Mouse (Mus musculus) CD4-positive, CD25-positive, alpha-beta regulatory T cell, adult 9 weeks (primary cell): ENCODE measurements around the gene Olfr1097. TPM values are rescaled to one million over a fixed set of nuclear protein-coding genes. Genes with fewer than 3 reads are reported as not detected.

ENCODE experiments used
- polyA plus RNA-seq: library from polyadenylated mRNA; unstranded; fragments of 100-300 nt; shearing (Covaris generic); gene quantifications from one replicate; pipeline ENCODE4 v1.2.1, GENCODE M21; 2017

The Olfr1097 gene
- polyA plus RNA-seq: not detected

DNA sequence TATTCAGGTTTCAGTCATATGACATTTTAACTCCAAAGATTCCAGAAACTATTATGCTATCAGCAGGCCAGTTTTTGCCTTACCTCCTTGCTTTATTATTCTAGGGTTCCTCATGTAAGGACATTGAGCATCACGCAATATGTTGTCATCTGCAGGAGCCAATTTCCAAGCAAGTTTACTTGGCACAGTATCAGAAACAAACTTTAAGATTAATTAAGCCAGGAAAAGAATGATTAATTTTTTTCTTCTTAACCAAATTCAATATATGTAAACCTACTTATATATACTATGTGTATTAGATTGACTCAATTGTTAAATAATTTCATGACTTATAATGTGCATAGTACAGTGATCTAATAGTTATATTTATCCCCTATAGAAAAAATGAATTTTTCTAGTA is at the start of gene Olfr1097:
TSS of gene Olfr1097 (minus strand) at position 101 of the 400 bp plus-strand sequence.

DNA sequence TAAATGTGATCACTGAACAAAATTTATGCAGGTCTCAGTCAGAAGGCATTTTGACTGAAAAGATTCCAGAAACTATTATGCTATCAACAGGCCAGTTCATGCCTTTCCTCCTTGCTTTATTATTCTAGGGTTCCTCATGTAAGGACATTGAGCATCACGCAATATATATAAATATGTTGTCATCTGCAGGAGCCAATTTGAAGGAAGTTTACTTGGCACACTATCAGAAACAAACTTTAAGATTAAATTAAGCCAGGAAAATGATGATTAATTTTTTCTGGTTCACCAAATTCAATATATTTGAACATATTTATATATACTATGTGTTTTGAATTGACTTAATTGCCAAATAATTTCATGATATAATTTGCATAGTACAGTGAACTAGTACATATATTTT is 32.4 kb upstream of the Olfr1097 start, which contains the start of gene Olfr1098:
TSS of gene Olfr1098 (minus strand) at position 101 of the 400 bp plus-strand sequence.

DNA sequence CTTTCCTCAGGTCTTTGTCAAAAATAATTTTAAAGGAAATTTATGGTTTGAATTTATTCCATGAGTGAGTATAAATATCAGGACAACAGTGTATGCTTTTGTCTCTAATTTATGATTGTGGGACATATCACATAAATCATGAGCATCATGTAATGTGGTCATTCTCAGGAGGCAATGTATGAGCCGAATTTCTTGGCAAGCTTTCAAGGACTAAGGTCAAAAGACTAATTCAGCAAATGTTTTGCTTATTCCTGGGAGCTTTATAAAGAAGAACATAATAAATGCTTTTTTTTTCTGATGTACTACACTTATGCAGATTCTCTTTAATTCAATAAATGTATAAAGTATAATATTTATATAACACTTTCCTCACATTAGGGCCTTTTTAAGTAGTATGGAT is 17.3 kb downstream of the Olfr1097 start, which contains the start of gene Gm13723:
TSS of gene Gm13723 (minus strand) at position 101 of the 400 bp plus-strand sequence.

DNA sequence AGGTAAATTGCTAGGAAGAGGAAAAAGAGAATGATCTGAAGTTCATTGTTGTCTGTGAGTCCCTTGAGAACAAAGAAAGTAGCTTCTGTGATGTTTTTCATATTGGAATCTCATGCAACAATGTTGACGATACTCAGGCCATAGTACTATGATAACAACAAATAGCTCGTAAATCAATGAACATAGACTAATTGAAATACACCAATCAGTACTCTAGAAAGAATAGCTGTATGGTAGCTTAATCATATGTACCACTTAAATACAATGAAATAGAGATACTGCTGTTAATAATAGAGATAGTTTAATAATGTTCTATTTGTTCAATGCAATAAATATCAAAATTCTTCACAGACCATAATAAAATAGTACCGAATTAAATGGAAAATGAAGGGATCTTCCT is 40.4 kb downstream of the Olfr1097 start, which contains the start of gene Olfr1095:
TSS of gene Olfr1095 (minus strand) at position 101 of the 400 bp plus-strand sequence.

Other genes with a start within 250 kb of the Olfr1097 start
- not detected for gene Olfr1085, start 230.2 kb downstream of the Olfr1097 start, polyA plus RNA-seq
- not detected for gene Olfr1086, start 212.1 kb downstream of the Olfr1097 start, polyA plus RNA-seq
- not detected for gene Olfr1087, start 193.8 kb downstream of the Olfr1097 start, polyA plus RNA-seq
- not detected for gene Olfr1089, start 158.5 kb downstream of the Olfr1097 start, polyA plus RNA-seq
- gene Olfr1090, start 133.2 kb downstream of the Olfr1097 start, polyA plus RNA-seq: not detected
- gene Olfr1093, start 109.7 kb downstream of the Olfr1097 start, polyA plus RNA-seq: not detected
- gene Olfr141, start 82.2 kb downstream of the Olfr1097 start, polyA plus RNA-seq: not detected
- not detected for gene Olfr1094, start 67.6 kb downstream of the Olfr1097 start, polyA plus RNA-seq
- gene Olfr1095, start 40.5 kb downstream of the Olfr1097 start, polyA plus RNA-seq: not detected
- gene Gm13723, start 17.4 kb downstream of the Olfr1097 start, polyA plus RNA-seq: not detected
- not detected for gene Olfr1098, start 32.3 kb upstream of the Olfr1097 start, polyA plus RNA-seq
- gene Olfr1099, start 68.5 kb upstream of the Olfr1097 start, polyA plus RNA-seq: not detected
- not detected for gene Olfr1100, start 87.7 kb upstream of the Olfr1097 start, polyA plus RNA-seq
- gene Olfr1101, start 99.0 kb upstream of the Olfr1097 start, polyA plus RNA-seq: not detected
- not detected for gene Olfr1102, start 106.2 kb upstream of the Olfr1097 start, polyA plus RNA-seq
- gene Olfr1104, start 134.9 kb upstream of the Olfr1097 start, polyA plus RNA-seq: not detected
- gene Olfr1105, start 144.3 kb upstream of the Olfr1097 start, polyA plus RNA-seq: not detected
- gene Olfr1106, start 160.1 kb upstream of the Olfr1097 start, polyA plus RNA-seq: not detected
- gene Olfr1107, start 183.6 kb upstream of the Olfr1097 start, polyA plus RNA-seq: not detected
- gene Olfr1109, start 203.8 kb upstream of the Olfr1097 start, polyA plus RNA-seq: not detected
- gene Olfr259, start 222.4 kb upstream of the Olfr1097 start, polyA plus RNA-seq: not detected
- not detected for gene Olfr1110, start 248.1 kb upstream of the Olfr1097 start, polyA plus RNA-seq